Mouse (Mus musculus) embryonic fibroblast, embryonic 13.5 days (primary cell): ENCODE data around the gene Slf2.

ENCODE experiments used
- CTCF ChIP-seq: IDR thresholded peaks from 2 replicates; pipeline ENCODE4 v1.5.1; 2011; ENCODE audit warnings: mild to moderate bottlenecking, control low read depth, low read length, moderate library complexity, borderline replicate concordance; ENCODE audit not compliant: insufficient read depth
- POLR2A ChIP-seq: IDR thresholded peaks from 2 replicates; pipeline ENCODE4 v1.6.1; 2011; ENCODE audit warnings: low read depth, mild to moderate bottlenecking, control low read depth, low read length, moderate library complexity

DNA sequence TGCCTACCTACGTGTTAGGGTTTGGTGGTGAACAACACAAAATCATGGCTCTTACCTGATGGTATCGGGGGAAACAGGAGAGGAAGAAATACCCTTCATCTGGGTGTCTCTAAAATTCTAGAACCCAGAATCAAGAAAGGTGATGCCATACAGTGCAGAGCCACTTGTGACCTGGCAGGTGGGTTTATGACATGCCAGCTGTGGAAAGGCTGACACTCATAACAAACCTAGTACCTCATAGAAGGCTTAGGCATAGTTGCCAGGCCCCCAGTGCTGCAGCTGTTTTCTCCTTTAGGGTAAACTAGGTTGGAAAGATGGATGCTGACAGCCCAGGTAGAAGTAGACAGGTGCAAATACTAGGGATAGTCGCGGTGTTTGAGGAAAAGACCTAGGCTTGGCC lies 53.5 kb downstream of the Slf2 start:
- no peak for TF ChIP-seq POLR2A
- no peak for TF ChIP-seq CTCF
